Comparison of ENCODE assay signal across 22 mouse cellular contexts in the genomic region with DNA sequence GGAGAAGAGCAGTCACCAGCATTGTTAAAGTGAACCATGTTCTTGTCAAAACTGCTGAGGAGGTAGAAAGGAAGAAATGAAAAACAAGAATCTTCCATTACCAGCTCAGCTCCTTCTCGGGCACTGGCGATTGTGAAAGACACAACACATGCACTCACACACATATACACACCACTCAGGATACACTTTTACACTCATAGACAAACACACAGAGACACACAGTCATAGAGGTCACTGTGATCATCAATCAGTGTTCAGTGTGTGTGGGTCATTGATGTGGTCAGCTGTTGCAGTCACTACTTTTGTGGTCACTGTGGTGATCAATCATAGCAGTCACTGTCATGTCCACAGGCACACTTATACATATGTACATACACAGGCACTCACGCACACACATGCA. TPM values are rescaled to one million over a fixed set of nuclear protein-coding genes. Genes with fewer than 3 reads are reported as not detected.
DNase-seq lines count a peak whose midpoint lies in the region; ATAC-seq and TF ChIP-seq lines count a peak whose summit lies in the region.
"Had no signal": no experiment of that assay in that cellular context is flagged by ENCODE, and none has a peak within 500 bp of the region (broad histone marks: within the 10 kb centered on the region; RNA-seq: fewer than 3 reads in every experiment).

No protein-coding gene starts in this region.

- TF ChIP-seq CTCF in lung, embryonic 14.5 days (IDR thresholded peaks at IDR 0.05; ENCODE audit: low read depth): no peak
- no peak for TF ChIP-seq CTCF in lung, adult 2 months (IDR thresholded peaks at IDR 0.05; ENCODE audit: insufficient read depth, low read length)

- H3K27ac ChIP-seq in embryonic facial prominence, embryonic 11.5 days (replicated peaks; ENCODE audit: low read depth, low read length): no peak overlapping the region
- H3K27ac ChIP-seq in embryonic facial prominence, embryonic 10.5 days (replicated peaks): no peak overlapping the region
- no peak overlapping the region for H3K27ac ChIP-seq in hindbrain, embryonic 13.5 days
- no peak overlapping the region for H3K27ac ChIP-seq in hindbrain, embryonic 16.5 days (ENCODE audit: low read depth, low read length)
- H3K27ac ChIP-seq in lung, embryonic 14.5 days (ENCODE audit: low read depth): no peak overlapping the region
- H3K27ac ChIP-seq in midbrain, embryonic 14.5 days (replicated peaks; ENCODE audit: low read depth, low read length): no peak overlapping the region
- H3K27ac ChIP-seq in midbrain, embryonic 16.5 days (ENCODE audit: low read length): no peak overlapping the region
- H3K27ac ChIP-seq: embryonic facial prominence, embryonic 12.5 days; embryonic facial prominence, embryonic 15.5 days; heart, embryonic 15.5 days; hindbrain, embryonic 10.5 days; hindbrain, postnatal 0 days had no signal

- TF ChIP-seq POLR2A in lung, adult 2 months (IDR thresholded peaks at IDR 0.05; ENCODE audit: borderline replicate concordance, extremely low read depth, low read depth, low read length): no peak

- H3K27me3 ChIP-seq in embryonic facial prominence, embryonic 11.5 days (ENCODE audit: control insufficient read depth, insufficient read depth, low read length): no peaks in the 10 kb centered on the region
- 0 out of 2 replicates have a peak, but pooled peaks cover 2% of the 10 kb centered on the region for H3K27me3 ChIP-seq in embryonic facial prominence, embryonic 10.5 days (replicated peaks; ENCODE audit: low read depth, poor library complexity, severe bottlenecking)
- H3K27me3 ChIP-seq in hindbrain, embryonic 13.5 days: no peaks in the 10 kb centered on the region
- no peaks in the 10 kb centered on the region for H3K27me3 ChIP-seq in hindbrain, embryonic 16.5 days (replicated peaks; ENCODE audit: control insufficient read depth, insufficient read depth, low read length)
- H3K27me3 ChIP-seq in lung, embryonic 14.5 days (ENCODE audit: insufficient read depth, low read length): 0 out of 2 replicates have a peak, but pooled peaks cover 3% of the 10 kb centered on the region
- no peaks in the 10 kb centered on the region for H3K27me3 ChIP-seq in midbrain, embryonic 14.5 days (ENCODE audit: control insufficient read depth, insufficient read depth, low read length)
- no peaks in the 10 kb centered on the region for H3K27me3 ChIP-seq in midbrain, embryonic 16.5 days (ENCODE audit: control insufficient read depth, insufficient read depth, low read depth, low read length)
- H3K27me3 ChIP-seq: embryonic facial prominence, embryonic 12.5 days; embryonic facial prominence, embryonic 15.5 days; heart, embryonic 12.5 days had no signal

- no peaks in the 10 kb centered on the region for H3K36me3 ChIP-seq in embryonic facial prominence, embryonic 11.5 days (replicated peaks; ENCODE audit: control insufficient read depth, insufficient read depth, low read depth, low read length)
- H3K36me3 ChIP-seq in embryonic facial prominence, embryonic 10.5 days (replicated peaks): no peaks in the 10 kb centered on the region
- no peaks in the 10 kb centered on the region for H3K36me3 ChIP-seq in hindbrain, embryonic 13.5 days
- H3K36me3 ChIP-seq in hindbrain, embryonic 16.5 days (ENCODE audit: control insufficient read depth, insufficient read depth, low read length): no peaks in the 10 kb centered on the region
- no peaks in the 10 kb centered on the region for H3K36me3 ChIP-seq in lung, embryonic 14.5 days (ENCODE audit: insufficient read depth)
- H3K36me3 ChIP-seq in midbrain, embryonic 14.5 days (ENCODE audit: control insufficient read depth, insufficient read depth, low read length): no peaks in the 10 kb centered on the region
- no peaks in the 10 kb centered on the region for H3K36me3 ChIP-seq in midbrain, embryonic 16.5 days (ENCODE audit: control insufficient read depth, insufficient read depth, low read length)
- H3K36me3 ChIP-seq: embryonic facial prominence, embryonic 12.5 days; embryonic facial prominence, embryonic 15.5 days; heart, embryonic 12.5 days; heart, embryonic 15.5 days; hindbrain, embryonic 10.5 days had no signal

- no peak for DNase-seq in embryonic facial prominence, embryonic 11.5 days (ENCODE audit: low spot score)
- no peak for DNase-seq in embryonic facial prominence, embryonic 10.5 days (ENCODE audit: low spot score)
- DNase-seq in lung, embryonic 14.5 days: no peak
- DNase-seq in lung, adult 2 months: no peak
- DNase-seq in midbrain, embryonic 14.5 days: no peak
- DNase-seq: adrenal gland, adult 8-10 months; cerebellum, adult 11-12 months; gastrocnemius, postnatal 10 days; gastrocnemius, postnatal 36 days had no signal

- H3K4me3 ChIP-seq in embryonic facial prominence, embryonic 11.5 days (ENCODE audit: low read depth, low read length): no peak overlapping the region
- no peak overlapping the region for H3K4me3 ChIP-seq in embryonic facial prominence, embryonic 10.5 days
- no peak overlapping the region for H3K4me3 ChIP-seq in hindbrain, embryonic 13.5 days
- no peak overlapping the region for H3K4me3 ChIP-seq in hindbrain, embryonic 16.5 days (ENCODE audit: low read length)
- H3K4me3 ChIP-seq in lung, embryonic 14.5 days (ENCODE audit: low read depth, low read length): no peak overlapping the region
- no peak overlapping the region for H3K4me3 ChIP-seq in lung, adult 2 months (replicated peaks; ENCODE audit: extremely low read depth, low read depth, low read length)
- no peak overlapping the region for H3K4me3 ChIP-seq in midbrain, embryonic 14.5 days (replicated peaks; ENCODE audit: low read depth, low read length)
- no peak overlapping the region for H3K4me3 ChIP-seq in midbrain, embryonic 16.5 days (ENCODE audit: low read depth, low read length)
- H3K4me3 ChIP-seq: embryonic facial prominence, embryonic 12.5 days; embryonic facial prominence, embryonic 15.5 days; heart, embryonic 12.5 days; heart, embryonic 15.5 days; hindbrain, embryonic 10.5 days had no signal

- H3K4me2 ChIP-seq in embryonic facial prominence, embryonic 11.5 days (ENCODE audit: low read depth, low read length): no peak overlapping the region
- H3K4me2 ChIP-seq in hindbrain, embryonic 13.5 days: no peak overlapping the region
- H3K4me2 ChIP-seq in hindbrain, embryonic 16.5 days (ENCODE audit: low read length): no peak overlapping the region
- no peak overlapping the region for H3K4me2 ChIP-seq in lung, embryonic 14.5 days
- no peak overlapping the region for H3K4me2 ChIP-seq in midbrain, embryonic 14.5 days (ENCODE audit: low read length)
- no peak overlapping the region for H3K4me2 ChIP-seq in midbrain, embryonic 16.5 days (ENCODE audit: low read length)
- H3K4me2 ChIP-seq: embryonic facial prominence, embryonic 12.5 days; embryonic facial prominence, embryonic 15.5 days; heart, embryonic 12.5 days; heart, embryonic 15.5 days had no signal

- 0 out of 2 replicates have a peak, but pooled peaks have one; percentile 34 for ATAC-seq in embryonic facial prominence, embryonic 11.5 days (replicated peaks; ENCODE audit: insufficient number of reproducible peaks, low FRiP score, low TSS enrichment, low read depth)
- ATAC-seq in hindbrain, embryonic 13.5 days (ENCODE audit: low FRiP score): peak; percentile 24; the same call in 1 of the 2 replicates
- ATAC-seq in hindbrain, embryonic 16.5 days: no peak
- peak; percentile 24; the same call in 1 of the 2 replicates for ATAC-seq in lung, embryonic 14.5 days (ENCODE audit: insufficient read depth)
- ATAC-seq in midbrain, embryonic 14.5 days (ENCODE audit: low FRiP score, low TSS enrichment): 0 out of 2 replicates have a peak, but pooled peaks have one; percentile 31
- ATAC-seq in midbrain, embryonic 16.5 days: no peak
- ATAC-seq: forebrain, embryonic 16.5 days had no signal

- 89% methylated on average over 3 of the region's 3 CpGs for WGBS in embryonic facial prominence, embryonic 11.5 days
- WGBS in embryonic facial prominence, embryonic 10.5 days: 83% methylated on average over 3 of the region's 3 CpGs
- WGBS in hindbrain, embryonic 13.5 days: 94% methylated on average over 3 of the region's 3 CpGs
- 84% methylated on average over 3 of the region's 3 CpGs for WGBS in hindbrain, embryonic 16.5 days
- 75% methylated on average over 3 of the region's 3 CpGs for WGBS in lung, embryonic 14.5 days
- 83% methylated on average over 3 of the region's 3 CpGs for WGBS in lung, adult 2 months
- 85% methylated on average over 3 of the region's 3 CpGs for WGBS in midbrain, embryonic 14.5 days
- WGBS in midbrain, embryonic 16.5 days: 83% methylated on average over 3 of the region's 3 CpGs

- no peak overlapping the region for H3K9ac ChIP-seq in embryonic facial prominence, embryonic 11.5 days (replicated peaks; ENCODE audit: low read length)
- no peak overlapping the region for H3K9ac ChIP-seq in hindbrain, embryonic 13.5 days
- H3K9ac ChIP-seq in hindbrain, embryonic 16.5 days (ENCODE audit: low read depth, low read length): no peak overlapping the region
- no peak overlapping the region for H3K9ac ChIP-seq in lung, embryonic 14.5 days
- no peak overlapping the region for H3K9ac ChIP-seq in midbrain, embryonic 14.5 days (replicated peaks; ENCODE audit: low read length)
- no peak overlapping the region for H3K9ac ChIP-seq in midbrain, embryonic 16.5 days (ENCODE audit: low read depth, low read length)
- H3K9ac ChIP-seq: embryonic facial prominence, embryonic 12.5 days; embryonic facial prominence, embryonic 15.5 days; heart, embryonic 12.5 days; heart, embryonic 15.5 days had no signal

- no peaks in the 10 kb centered on the region for H3K9me3 ChIP-seq in embryonic facial prominence, embryonic 11.5 days (replicated peaks; ENCODE audit: control insufficient read depth, low read length)
- no peaks in the 10 kb centered on the region for H3K9me3 ChIP-seq in embryonic facial prominence, embryonic 10.5 days
- H3K9me3 ChIP-seq in hindbrain, embryonic 13.5 days: no peaks in the 10 kb centered on the region
- H3K9me3 ChIP-seq in hindbrain, embryonic 16.5 days (ENCODE audit: control insufficient read depth, low read length): no peaks in the 10 kb centered on the region
- H3K9me3 ChIP-seq in lung, embryonic 14.5 days (ENCODE audit: low read depth, low read length): no peaks in the 10 kb centered on the region
- no peaks in the 10 kb centered on the region for H3K9me3 ChIP-seq in midbrain, embryonic 14.5 days (ENCODE audit: control insufficient read depth, low read length)
- H3K9me3 ChIP-seq in midbrain, embryonic 16.5 days (replicated peaks; ENCODE audit: control insufficient read depth, low read length, poor library complexity, severe bottlenecking): no peaks in the 10 kb centered on the region
- H3K9me3 ChIP-seq: embryonic facial prominence, embryonic 12.5 days; embryonic facial prominence, embryonic 15.5 days; heart, embryonic 12.5 days; heart, embryonic 15.5 days; hindbrain, embryonic 10.5 days had no signal

- H3K4me1 ChIP-seq in embryonic facial prominence, embryonic 11.5 days (ENCODE audit: control insufficient read depth, insufficient read depth, low read length): no peaks in the 10 kb centered on the region
- H3K4me1 ChIP-seq in embryonic facial prominence, embryonic 10.5 days: peaks cover 2% of the 10 kb centered on the region; the same call in 1 of the 2 replicates
- H3K4me1 ChIP-seq in hindbrain, embryonic 13.5 days (replicated peaks): no peaks in the 10 kb centered on the region
- no peaks in the 10 kb centered on the region for H3K4me1 ChIP-seq in hindbrain, embryonic 16.5 days (ENCODE audit: control insufficient read depth, insufficient read depth, low read depth, low read length)
- no peaks in the 10 kb centered on the region for H3K4me1 ChIP-seq in lung, embryonic 14.5 days (ENCODE audit: insufficient read depth)
- no peaks in the 10 kb centered on the region; the same call in 1 of the 2 replicates for H3K4me1 ChIP-seq in lung, adult 2 months (ENCODE audit: control insufficient read depth, insufficient read depth, low read length)
- no peaks in the 10 kb centered on the region for H3K4me1 ChIP-seq in midbrain, embryonic 14.5 days (ENCODE audit: control insufficient read depth, insufficient read depth, low read length)
- H3K4me1 ChIP-seq in midbrain, embryonic 16.5 days (ENCODE audit: control insufficient read depth, insufficient read depth, low read length): peaks cover 5% of the 10 kb centered on the region; the same call in 1 of the 2 replicates
- H3K4me1 ChIP-seq: embryonic facial prominence, embryonic 12.5 days; embryonic facial prominence, embryonic 15.5 days; heart, embryonic 12.5 days; heart, embryonic 15.5 days; hindbrain, embryonic 10.5 days had no signal

RNA-seq across cellular contexts. Expression of gene Arsb, which starts 48.0 kb away (rescaled TPM):
- 7.8 and 8.8 TPM in 2 replicates for polyA plus RNA-seq in embryonic facial prominence, embryonic 11.5 days (2014; fragmentation: Nextera tagmentation; extraction: Ambion mirVana)
- polyA plus RNA-seq in embryonic facial prominence, embryonic 10.5 days (2016; fragmentation: Nextera tagmentation; extraction: Ambion mirVana): 4.3 and 5.4 TPM in 2 replicates
- polyA plus RNA-seq in hindbrain, embryonic 13.5 days (2015; fragmentation: Nextera tagmentation; extraction: Ambion mirVana): 6.1 and 7.4 TPM in 2 replicates
- 12.1 and 14.1 TPM in 2 replicates for polyA plus RNA-seq in hindbrain, embryonic 16.5 days (2015; fragmentation: Nextera tagmentation; extraction: Ambion mirVana)
- 20.3 and 21.2 TPM in 2 replicates for polyA plus RNA-seq in lung, embryonic 14.5 days (2014; fragmentation: Nextera tagmentation; extraction: Ambion mirVana)
- 22.8 and 26.0 TPM in 2 replicates for polyA plus RNA-seq in lung, adult 2 months (2012; rRNA removed)
- polyA plus RNA-seq in midbrain, embryonic 14.5 days (2014; fragmentation: Nextera tagmentation; extraction: Ambion mirVana): 8.6 and 12.7 TPM in 2 replicates
- polyA plus RNA-seq in midbrain, embryonic 16.5 days (2015; fragmentation: Nextera tagmentation; extraction: Ambion mirVana): 10.5 and 11.8 TPM in 2 replicates

RNA-seq across cellular contexts. Expression of gene Dmgdh, which starts 49.2 kb away (rescaled TPM):
- 0.07 TPM in 1 of 2 replicates, not detected in the other for polyA plus RNA-seq in embryonic facial prominence, embryonic 11.5 days (2014; fragmentation: Nextera tagmentation; extraction: Ambion mirVana)
- 0.05 and 0.06 TPM in 2 replicates for polyA plus RNA-seq in embryonic facial prominence, embryonic 10.5 days (2016; fragmentation: Nextera tagmentation; extraction: Ambion mirVana)
- polyA plus RNA-seq in hindbrain, embryonic 13.5 days (2015; fragmentation: Nextera tagmentation; extraction: Ambion mirVana): 0.14 and 0.66 TPM in 2 replicates
- 0.24 and 0.42 TPM in 2 replicates for polyA plus RNA-seq in hindbrain, embryonic 16.5 days (2015; fragmentation: Nextera tagmentation; extraction: Ambion mirVana)
- not detected in 2 replicates for polyA plus RNA-seq in lung, embryonic 14.5 days (2014; fragmentation: Nextera tagmentation; extraction: Ambion mirVana)
- polyA plus RNA-seq in lung, adult 2 months (2012; rRNA removed): 0.03 and 0.06 TPM in 2 replicates
- polyA plus RNA-seq in midbrain, embryonic 14.5 days (2014; fragmentation: Nextera tagmentation; extraction: Ambion mirVana): 0.17 TPM in 1 of 2 replicates, not detected in the other
- 0.09 and 0.14 TPM in 2 replicates for polyA plus RNA-seq in midbrain, embryonic 16.5 days (2015; fragmentation: Nextera tagmentation; extraction: Ambion mirVana)
- polyA plus RNA-seq: activated CD4-positive, CD25-positive, alpha-beta regulatory T cell, adult 4 months; embryonic facial prominence, embryonic 15.5 days; inflammation-experienced regulatory T-cells, adult 6 months had no signal

RNA-seq across cellular contexts. Expression of gene Bhmt2, which starts 49.4 kb away (rescaled TPM):
- polyA plus RNA-seq in embryonic facial prominence, embryonic 11.5 days (2014; fragmentation: Nextera tagmentation; extraction: Ambion mirVana): not detected in 2 replicates
- 0.06 and 0.11 TPM in 2 replicates for polyA plus RNA-seq in embryonic facial prominence, embryonic 10.5 days (2016; fragmentation: Nextera tagmentation; extraction: Ambion mirVana)
- 0.09 and 0.13 TPM in 2 replicates for polyA plus RNA-seq in hindbrain, embryonic 13.5 days (2015; fragmentation: Nextera tagmentation; extraction: Ambion mirVana)
- polyA plus RNA-seq in hindbrain, embryonic 16.5 days (2015; fragmentation: Nextera tagmentation; extraction: Ambion mirVana): 0.07 and 0.11 TPM in 2 replicates
- polyA plus RNA-seq in lung, embryonic 14.5 days (2014; fragmentation: Nextera tagmentation; extraction: Ambion mirVana): not detected in 2 replicates
- polyA plus RNA-seq in lung, adult 2 months (2012; rRNA removed): 0.07 TPM in 1 of 2 replicates, not detected in the other
- not detected in 2 replicates for polyA plus RNA-seq in midbrain, embryonic 14.5 days (2014; fragmentation: Nextera tagmentation; extraction: Ambion mirVana)
- 0.19 TPM in 1 of 2 replicates, not detected in the other for polyA plus RNA-seq in midbrain, embryonic 16.5 days (2015; fragmentation: Nextera tagmentation; extraction: Ambion mirVana)
- polyA plus RNA-seq: embryonic facial prominence, embryonic 12.5 days; embryonic facial prominence, embryonic 15.5 days; forebrain, embryonic 11.5 days; heart, embryonic 15.5 days; inflammation-experienced regulatory T-cells, adult 6 months had no signal

Comparison
In these comparisons a context has a peak if more than half of its experiments do, and no peak if none do; other contexts are left out.
1. ATAC-seq: peak in embryonic facial prominence, embryonic 11.5 days (single experiment), hindbrain, embryonic 13.5 days (single experiment), lung, embryonic 14.5 days (single experiment) and midbrain, embryonic 14.5 days (single experiment); none in hindbrain, embryonic 16.5 days (single experiment) and midbrain, embryonic 16.5 days (single experiment).